Mouse (Mus musculus) neural tube, embryonic 12.5 days (tissue): ENCODE data around the gene Ttll7. TPM values are rescaled to one million over a fixed set of nuclear protein-coding genes. Genes with fewer than 3 reads are reported as not detected.

Experiments
- ATAC-seq: fragments of 200-750 bp; cut with Nextera tagmentation; 2 replicates; pipeline ENCODE4 v1.8.0; 2017; ENCODE audit warnings: low read depth, mild to moderate bottlenecking, moderate TSS enrichment, moderate library complexity; ENCODE audit not compliant: low FRiP score
- H3K27ac ChIP-seq: fragments of 300-500 bp; sonication (generic); 2 replicates; pipeline ENCODE4 v1.5.1; 2016
- H3K27me3 ChIP-seq: fragments of 300-500 bp; sonication (generic); replicated peaks from 2 replicates; pipeline ENCODE4 v1.6.1; 2016; ENCODE audit warnings: mild to moderate bottlenecking
- H3K36me3 ChIP-seq: fragments of 300-500 bp; sonication (generic); 2 replicates; pipeline ENCODE4 v1.6.1; 2016; ENCODE audit warnings: mild to moderate bottlenecking
- H3K4me1 ChIP-seq: fragments of 300-500 bp; sonication (generic); 2 replicates; pipeline ENCODE4 v1.6.1; 2016
- H3K4me2 ChIP-seq: fragments of 300-500 bp; sonication (generic); replicated peaks from 2 replicates; pipeline ENCODE4 v1.6.1; 2016; ENCODE audit warnings: mild to moderate bottlenecking
- H3K4me3 ChIP-seq: fragments of 300-500 bp; sonication (generic); 2 replicates; pipeline ENCODE4 v1.5.1; 2016
- H3K9ac ChIP-seq: fragments of 300-500 bp; sonication (generic); 2 replicates; pipeline ENCODE4 v1.6.1; 2016; ENCODE audit warnings: mild to moderate bottlenecking
- H3K9me3 ChIP-seq: fragments of 300-500 bp; sonication (generic); 2 replicates; pipeline ENCODE4 v1.6.1; 2016; ENCODE audit warnings: mild to moderate bottlenecking
- WGBS: fragments of 180-500 bp; shearing (Covaris S2); methylation state at CpG from one replicate; pipeline ENCODE4 v1.1.7; 2016; 5-methylcytosine and 5-hydroxymethylcytosine counted together
- polyA plus RNA-seq: library from polyadenylated mRNA; unstranded; fragments of >200 nt; fragmentation: Nextera tagmentation; extraction: Ambion mirVana; gene quantifications from 2 replicates; pipeline ENCODE4 v1.2.1, GENCODE M21; 2016

Gene Ttll7
- polyA plus RNA-seq, 1 experiment from 2014 or later, result 19.8 TPM

DNA sequence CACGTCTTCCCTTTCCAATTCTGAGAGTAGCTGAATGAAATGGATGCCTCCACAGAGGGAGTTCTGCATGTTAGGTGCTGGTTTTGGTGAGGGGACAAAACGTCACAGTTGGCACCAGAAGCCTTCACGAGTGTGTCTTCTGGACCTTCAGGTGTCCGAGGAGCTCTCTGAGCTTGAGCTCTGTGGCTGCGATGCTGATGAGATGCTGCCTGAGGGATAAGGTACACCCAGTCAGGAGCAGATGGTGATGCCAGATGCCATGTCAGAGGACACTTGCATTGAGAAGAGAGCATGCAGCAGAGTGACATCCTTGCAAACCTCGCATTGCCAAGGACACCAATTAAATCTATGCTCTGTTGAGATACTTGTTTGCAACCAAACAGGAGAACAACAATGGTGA lies 164.3 kb downstream of the Ttll7 start:
- Histone ChIP-seq H3K27ac (no peak overlapping the region), H3K4me2 (no peak overlapping the region), H3K9ac (no peak overlapping the region), H3K4me1 (no peaks in the 10 kb centered on the region), H3K4me3 (no peak overlapping the region), H3K36me3 (no peaks in the 10 kb centered on the region), H3K9me3 (no peaks in the 10 kb centered on the region), H3K27me3 (no peaks in the 10 kb centered on the region)
- ATAC-seq, result no peak
- WGBS, result 92% methylated on average over 6 of the region's 6 CpGs

DNA sequence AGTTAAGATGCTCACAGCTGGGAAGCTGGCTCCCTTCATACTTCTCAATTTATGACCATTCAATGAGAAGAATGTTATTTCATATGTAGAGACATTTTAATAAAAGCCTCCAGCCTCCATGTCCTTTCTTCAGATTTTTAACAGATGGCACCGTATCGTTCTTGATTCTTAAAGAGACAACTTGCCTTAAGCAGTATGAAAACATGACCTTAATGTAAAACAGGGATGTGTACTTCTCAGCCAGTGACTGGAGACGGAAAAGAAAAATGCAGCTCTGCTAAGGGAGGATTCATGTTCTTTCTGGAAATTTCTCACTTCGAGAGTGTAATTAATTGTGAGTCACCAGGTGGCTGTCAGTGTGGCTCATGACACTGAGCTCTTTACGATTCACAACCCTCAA lies 167.3 kb downstream of the Ttll7 start:
- WGBS, result 73% methylated on average over 5 of the region's 5 CpGs
- H3K36me3 ChIP-seq, result no peaks in the 10 kb centered on the region

GRCm38 (mm10) chr3:147026248-147026647 lies 174.1 kb downstream of the Ttll7 start:
- no peak overlapping the region for H3K4me3 ChIP-seq
- no peak for ATAC-seq

More for the DNA sequence above, 167.3 kb downstream of the Ttll7 start:
- ATAC-seq, result no peak
- Histone ChIP-seq H3K9ac (no peak overlapping the region), H3K9me3 (no peaks in the 10 kb centered on the region), H3K4me1 (no peaks in the 10 kb centered on the region), H3K4me2 (no peak overlapping the region), H3K27ac (no peak overlapping the region), H3K27me3 (no peaks in the 10 kb centered on the region), H3K4me3 (no peak overlapping the region)

GRCm38 (mm10) chr3:147028382-147028781 lies 176.2 kb downstream of the Ttll7 start:
- no peaks in the 10 kb centered on the region for H3K9me3 ChIP-seq
- no peak overlapping the region for H3K4me3 ChIP-seq
- no peak overlapping the region for H3K4me2 ChIP-seq
- no peak overlapping the region for H3K9ac ChIP-seq
- no peak for ATAC-seq
- no peak overlapping the region for H3K27ac ChIP-seq
- H3K36me3 ChIP-seq, result no peaks in the 10 kb centered on the region
- H3K4me1 ChIP-seq, result no peaks in the 10 kb centered on the region
- no peaks in the 10 kb centered on the region for H3K27me3 ChIP-seq
- 89% methylated on average over 7 of the region's 7 CpGs for WGBS

More at GRCm38 (mm10) chr3:147026248-147026647, 174.1 kb downstream of the Ttll7 start:
- no peaks in the 10 kb centered on the region for H3K9me3 ChIP-seq
- no peaks in the 10 kb centered on the region for H3K27me3 ChIP-seq
- no peak overlapping the region for H3K9ac ChIP-seq
- no peak overlapping the region for H3K4me2 ChIP-seq
- WGBS, result 77% methylated on average over 5 of the region's 5 CpGs
- no peak overlapping the region for H3K27ac ChIP-seq
- H3K4me1 ChIP-seq, result no peaks in the 10 kb centered on the region
- H3K36me3 ChIP-seq, result no peaks in the 10 kb centered on the region

DNA sequence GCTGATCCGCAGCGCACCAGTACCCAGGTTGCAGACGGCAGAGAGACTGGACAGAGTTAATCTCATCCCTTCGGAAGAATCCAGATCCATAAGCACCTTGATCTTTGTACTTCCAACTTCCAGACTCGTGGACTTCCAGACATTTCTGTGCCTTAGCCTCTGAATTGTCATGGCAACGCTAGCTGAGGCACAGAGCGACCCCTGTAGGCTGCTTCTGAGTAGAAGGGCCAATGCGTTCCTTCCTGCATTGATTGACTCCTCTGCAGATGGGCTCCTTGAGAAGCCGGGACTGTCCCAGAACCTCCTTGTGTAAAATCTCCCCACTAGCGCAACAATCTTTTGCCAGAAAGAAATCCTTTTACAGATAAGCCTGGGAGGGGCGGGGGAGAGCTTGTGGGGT lies 177.6 kb downstream of the Ttll7 start:
- Histone ChIP-seq H3K9me3 (no peaks in the 10 kb centered on the region), H3K4me2 (no peak overlapping the region), H3K4me1 (no peaks in the 10 kb centered on the region), H3K27me3 (no peaks in the 10 kb centered on the region), H3K27ac (no peak overlapping the region), H3K9ac (no peak overlapping the region), H3K4me3 (no peak overlapping the region), H3K36me3 (no peaks in the 10 kb centered on the region)
- WGBS, result 83% methylated on average over 11 of the region's 11 CpGs
- no peak for ATAC-seq

DNA sequence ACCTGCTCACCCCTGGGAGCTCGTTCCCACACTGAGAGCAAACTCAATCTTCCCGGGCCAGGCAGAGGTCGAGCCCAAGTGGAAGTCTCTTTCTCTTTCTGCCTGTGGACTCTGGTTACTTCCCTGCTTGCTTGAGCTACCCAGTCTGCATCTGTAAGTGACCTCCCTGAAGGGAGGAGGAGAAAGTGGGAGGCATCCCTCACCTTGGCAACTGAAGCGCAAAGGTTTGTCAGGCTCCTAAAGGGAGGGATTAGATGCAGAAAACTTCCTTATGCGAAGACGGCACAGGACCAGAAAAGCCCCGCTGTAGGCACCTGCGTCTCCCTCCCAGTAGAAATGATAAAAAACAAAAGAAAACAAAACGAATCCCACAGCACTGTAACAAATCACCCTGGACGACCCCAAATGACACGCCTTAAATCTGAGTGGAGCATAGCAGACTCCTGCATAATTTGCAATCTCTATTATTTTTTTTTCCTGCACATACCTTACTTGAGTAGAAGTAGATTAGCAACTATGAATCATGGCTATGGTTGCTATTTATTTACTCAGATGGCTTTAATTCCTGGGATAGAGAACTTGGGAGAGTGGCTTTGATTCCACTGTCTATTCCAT lies 178.2 kb downstream of the Ttll7 start:
- no peaks in the 10 kb centered on the region for H3K9me3 ChIP-seq
- H3K9ac ChIP-seq, result no peak overlapping the region
- no peak overlapping the region for H3K4me2 ChIP-seq
- no peaks in the 10 kb centered on the region for H3K36me3 ChIP-seq
- no peak overlapping the region for H3K4me3 ChIP-seq
- no peak overlapping the region for H3K27ac ChIP-seq
- no peaks in the 10 kb centered on the region for H3K4me1 ChIP-seq
- H3K27me3 ChIP-seq, result no peaks in the 10 kb centered on the region
- 52% methylated on average over 11 of the region's 11 CpGs for WGBS
- no peak for ATAC-seq

Other genes starting within 250 kb of the Ttll7 start
- not detected in 2 replicates for gene Dnase2b, start 236.8 kb upstream of the Ttll7 start, polyA plus RNA-seq
- not detected in 2 replicates for gene 4930503B20Rik, start 201.1 kb upstream of the Ttll7 start, polyA plus RNA-seq
- gene Samd13, start 166.8 kb upstream of the Ttll7 start, polyA plus RNA-seq, result 0.52 and 0.71 TPM in 2 replicates
- gene Prkacb, start 39.4 kb upstream of the Ttll7 start, polyA plus RNA-seq, result 98.7 and 99.4 TPM in 2 replicates